Mouse (Mus musculus) neural tube, embryonic 12.5 days (tissue): ENCODE results near the gene 1700013G24Rik. TPM values are rescaled to one million over a fixed set of nuclear protein-coding genes. Genes with fewer than 3 reads are reported as not detected.

ENCODE experiments used
- ATAC-seq: fragments of 200-750 bp; cut with Nextera tagmentation; 2 replicates; pipeline ENCODE4 v1.8.0; 2017; ENCODE audit warnings: low read depth, mild to moderate bottlenecking, moderate TSS enrichment, moderate library complexity; ENCODE audit not compliant: low FRiP score
- H3K27ac ChIP-seq: fragments of 300-500 bp; sonication (generic); 2 replicates; pipeline ENCODE4 v1.5.1; 2016
- H3K27me3 ChIP-seq: fragments of 300-500 bp; sonication (generic); replicated peaks from 2 replicates; pipeline ENCODE4 v1.6.1; 2016; ENCODE audit warnings: mild to moderate bottlenecking
- H3K36me3 ChIP-seq: fragments of 300-500 bp; sonication (generic); 2 replicates; pipeline ENCODE4 v1.6.1; 2016; ENCODE audit warnings: mild to moderate bottlenecking
- H3K4me1 ChIP-seq: fragments of 300-500 bp; sonication (generic); 2 replicates; pipeline ENCODE4 v1.6.1; 2016
- H3K4me2 ChIP-seq: fragments of 300-500 bp; sonication (generic); replicated peaks from 2 replicates; pipeline ENCODE4 v1.6.1; 2016; ENCODE audit warnings: mild to moderate bottlenecking
- H3K4me3 ChIP-seq: fragments of 300-500 bp; sonication (generic); 2 replicates; pipeline ENCODE4 v1.5.1; 2016
- H3K9ac ChIP-seq: fragments of 300-500 bp; sonication (generic); 2 replicates; pipeline ENCODE4 v1.6.1; 2016; ENCODE audit warnings: mild to moderate bottlenecking
- H3K9me3 ChIP-seq: fragments of 300-500 bp; sonication (generic); 2 replicates; pipeline ENCODE4 v1.6.1; 2016; ENCODE audit warnings: mild to moderate bottlenecking
- WGBS: fragments of 180-500 bp; shearing (Covaris S2); methylation state at CpG from one replicate; pipeline ENCODE4 v1.1.7; 2016; 5-methylcytosine and 5-hydroxymethylcytosine counted together
- polyA plus RNA-seq: library from polyadenylated mRNA; unstranded; fragments of >200 nt; fragmentation: Nextera tagmentation; extraction: Ambion mirVana; gene quantifications from 2 replicates; pipeline ENCODE4 v1.2.1, GENCODE M21; 2016

1700013G24Rik gene
- polyA plus RNA-seq, 1 experiment from 2014 or later, result not detected

DNA sequence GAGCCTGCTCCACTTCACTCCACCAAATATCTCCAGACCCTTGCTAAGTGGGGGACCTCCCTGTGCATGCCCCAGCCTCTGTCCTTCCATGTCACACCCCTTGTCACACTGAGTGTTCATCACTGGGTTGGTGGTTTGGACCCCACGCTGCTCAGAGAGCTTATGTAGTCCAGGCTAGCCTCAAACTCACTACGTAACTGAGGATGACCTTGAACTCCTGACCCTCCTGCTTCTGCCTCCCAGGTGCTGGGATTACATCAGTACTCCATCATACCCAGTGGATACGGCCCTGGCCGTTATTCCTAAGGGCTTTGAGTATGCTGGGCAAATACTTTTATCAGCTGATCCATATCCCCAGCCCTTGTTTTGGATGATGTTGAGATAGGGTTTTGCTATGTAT lies 40.1 kb downstream of the 1700013G24Rik start:
- Histone ChIP-seq H3K4me3 (no peak overlapping the region), H3K4me1 (peaks cover 30% of the 10 kb centered on the region), H3K4me2 (no peak overlapping the region), H3K27me3 (no peaks in the 10 kb centered on the region), H3K9ac (no peak overlapping the region), H3K36me3 (no peaks in the 10 kb centered on the region), H3K9me3 (no peaks in the 10 kb centered on the region), H3K27ac (no peak overlapping the region)
- 95% methylated on average over 4 of the region's 4 CpGs for WGBS
- no peak for ATAC-seq

DNA sequence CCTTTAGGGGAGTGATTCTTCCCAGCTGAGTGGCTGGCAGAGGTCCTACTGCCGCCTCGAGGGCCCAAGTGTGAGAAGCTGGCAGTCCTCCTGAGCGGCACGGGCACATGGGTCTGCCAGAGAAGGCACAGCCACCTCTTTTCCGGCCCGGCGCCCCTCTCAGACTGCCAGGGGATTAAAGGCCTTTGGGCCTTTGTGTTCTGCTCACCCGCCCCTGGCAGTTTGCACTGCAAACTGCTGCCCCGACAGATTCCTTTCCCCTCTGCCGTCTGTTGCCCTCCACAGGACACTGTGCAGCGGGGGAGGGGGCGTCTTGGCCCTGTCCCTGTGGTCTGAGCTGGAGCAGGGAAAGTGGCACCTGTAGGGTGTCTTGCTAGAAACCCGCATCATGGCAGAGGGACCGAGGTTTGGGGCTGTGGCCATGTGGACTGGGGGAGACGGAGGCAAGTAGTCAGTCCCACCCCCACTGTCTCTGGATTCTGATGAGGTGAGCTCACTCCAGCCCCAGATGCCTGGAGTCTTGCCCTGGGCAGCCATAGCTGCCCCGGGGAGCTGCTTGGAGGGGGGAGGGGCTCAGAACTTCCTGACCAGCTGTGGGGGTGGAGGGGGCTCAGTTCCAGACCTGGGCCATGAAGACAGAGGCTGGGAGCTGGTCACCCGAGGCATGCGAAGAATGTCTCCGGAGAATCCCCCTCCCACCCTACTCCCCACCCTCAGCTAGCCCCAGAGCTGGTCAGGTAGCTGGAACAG lies 41.8 kb downstream of the 1700013G24Rik start:
- no peak overlapping the region for H3K9ac ChIP-seq
- H3K9me3 ChIP-seq, result no peaks in the 10 kb centered on the region
- H3K27ac ChIP-seq, result 0 out of 2 replicates have a peak overlapping the region, but pooled peaks have one; percentile 26
- 0 out of 2 replicates have a peak overlapping the region, but pooled peaks have one; percentile 7 for H3K4me2 ChIP-seq
- H3K4me3 ChIP-seq, result no peak overlapping the region
- no peaks in the 10 kb centered on the region for H3K36me3 ChIP-seq
- 0 out of 2 replicates have a peak, but pooled peaks have one; percentile 25 for ATAC-seq
- H3K27me3 ChIP-seq, result no peaks in the 10 kb centered on the region
- peaks cover 19% of the 10 kb centered on the region for H3K4me1 ChIP-seq
- WGBS, result 12% methylated on average over 19 of the region's 19 CpGs

DNA sequence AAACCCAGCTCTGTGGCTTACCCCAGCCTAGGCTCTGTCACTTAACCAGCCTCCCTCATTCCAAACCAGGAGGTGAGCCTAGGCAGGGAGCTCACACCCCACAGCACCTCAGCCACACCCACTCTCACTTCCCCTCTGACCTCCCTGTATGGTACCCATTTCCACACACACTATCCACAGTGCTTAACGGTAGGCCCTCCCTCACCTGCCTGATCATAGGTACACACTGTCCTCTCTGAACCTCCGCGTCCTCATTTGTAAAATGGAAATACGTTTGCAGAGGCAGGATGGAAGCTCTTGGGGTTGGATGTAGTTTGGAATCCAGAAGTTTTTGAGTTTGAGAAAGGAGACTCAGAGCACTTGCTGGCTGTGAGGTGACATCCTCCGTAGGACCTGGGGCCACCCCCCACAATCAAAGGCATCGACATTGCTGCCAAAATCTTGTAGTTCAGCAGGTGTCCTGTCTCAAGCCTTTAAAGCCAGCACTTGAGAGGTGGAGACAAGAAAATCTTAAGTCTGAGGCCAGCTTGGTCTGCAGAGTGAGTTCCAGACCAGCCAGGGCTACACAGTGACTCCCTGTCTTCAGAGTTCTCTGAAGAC lies 42.5 kb downstream of the 1700013G24Rik start:
- H3K4me3 ChIP-seq, result no peak overlapping the region
- H3K9ac ChIP-seq, result no peak overlapping the region
- peaks cover 19% of the 10 kb centered on the region for H3K4me1 ChIP-seq
- no peaks in the 10 kb centered on the region for H3K27me3 ChIP-seq
- 0 out of 2 replicates have a peak, but pooled peaks have one; percentile 33 for ATAC-seq
- 69% methylated on average over 6 of the region's 6 CpGs for WGBS
- H3K36me3 ChIP-seq, result no peaks in the 10 kb centered on the region
- no peaks in the 10 kb centered on the region for H3K9me3 ChIP-seq
- H3K4me2 ChIP-seq, result no peak overlapping the region
- H3K27ac ChIP-seq, result 0 out of 2 replicates have a peak overlapping the region, but pooled peaks have one; percentile 26

DNA sequence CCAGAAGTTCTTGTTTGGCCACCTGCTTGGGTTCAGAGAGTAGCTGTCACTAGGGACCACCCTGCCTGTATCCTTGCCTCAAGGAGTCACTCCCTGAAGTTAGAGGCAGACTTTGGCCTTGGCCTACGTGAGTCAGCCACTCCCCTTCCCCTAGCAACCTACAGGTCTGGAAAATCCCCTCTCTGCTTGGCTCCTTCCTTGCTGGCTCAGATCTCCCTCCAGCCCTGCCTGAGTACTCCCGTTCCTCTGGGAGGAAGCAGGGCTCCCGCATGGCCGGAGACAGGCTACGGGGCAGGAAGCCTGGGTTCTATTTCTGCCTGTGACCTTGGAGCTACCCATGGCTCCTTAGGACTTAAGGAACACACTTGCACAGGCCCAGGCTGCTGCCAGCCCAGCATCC lies 44.3 kb downstream of the 1700013G24Rik start:
- Histone ChIP-seq H3K9me3 (no peaks in the 10 kb centered on the region), H3K4me3 (no peak overlapping the region), H3K27me3 (no peaks in the 10 kb centered on the region), H3K9ac (no peak overlapping the region), H3K4me1 (peaks cover 19% of the 10 kb centered on the region), H3K27ac (no peak overlapping the region), H3K36me3 (no peaks in the 10 kb centered on the region), H3K4me2 (no peak overlapping the region)
- 76% methylated on average over 5 of the region's 5 CpGs for WGBS
- no peak for ATAC-seq

DNA sequence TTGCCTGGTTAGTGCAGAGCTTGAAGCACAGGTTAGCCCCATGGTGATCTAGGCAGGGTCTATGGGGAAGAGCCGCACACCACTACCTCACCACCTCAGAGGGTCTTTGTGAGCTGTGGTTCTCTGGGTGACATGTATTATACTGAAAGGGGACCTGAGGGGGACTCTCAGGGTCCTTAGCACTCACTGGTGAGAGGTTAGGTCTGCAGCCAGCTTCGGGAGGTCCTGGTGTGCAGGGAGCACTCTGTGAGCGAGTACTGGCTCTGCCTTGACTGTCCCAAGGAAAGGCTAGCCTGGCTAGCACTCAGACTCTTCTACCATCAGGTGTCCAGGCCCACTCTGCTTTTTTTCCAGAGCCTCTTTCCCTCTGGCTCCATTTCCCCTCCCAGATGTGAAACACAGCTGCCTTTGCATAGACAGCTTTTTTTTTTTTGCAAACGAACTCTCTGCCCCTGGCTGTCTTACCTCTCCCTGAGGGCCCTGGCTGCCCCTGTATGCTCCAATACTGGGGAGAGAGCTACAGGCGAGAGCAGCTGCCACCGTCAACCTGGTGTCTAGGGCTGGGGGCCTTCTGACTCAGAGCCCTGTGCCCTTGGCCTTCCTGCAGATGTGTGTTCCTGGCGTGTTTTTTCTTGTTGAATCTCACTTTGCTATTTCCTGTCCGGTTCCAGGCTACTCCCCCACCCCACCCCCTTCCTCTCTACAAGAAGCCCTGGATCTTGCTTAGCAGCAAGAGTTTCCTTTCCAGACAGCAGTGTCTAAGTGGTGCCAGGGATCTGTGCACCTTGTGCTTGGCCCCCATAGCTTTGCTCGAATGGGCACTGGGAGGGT lies 45.0 kb downstream of the 1700013G24Rik start:
- WGBS, result 61% methylated on average over 9 of the region's 9 CpGs
- Histone ChIP-seq H3K27ac (peak overlapping the region; percentile 12; the same call in 1 of the 2 replicates), H3K4me2 (no peak overlapping the region), H3K27me3 (no peaks in the 10 kb centered on the region), H3K9me3 (no peaks in the 10 kb centered on the region), H3K4me3 (no peak overlapping the region), H3K9ac (no peak overlapping the region), H3K36me3 (no peaks in the 10 kb centered on the region; the same call in 1 of the 2 replicates), H3K4me1 (peaks cover 19% of the 10 kb centered on the region)
- ATAC-seq, result no peak

DNA sequence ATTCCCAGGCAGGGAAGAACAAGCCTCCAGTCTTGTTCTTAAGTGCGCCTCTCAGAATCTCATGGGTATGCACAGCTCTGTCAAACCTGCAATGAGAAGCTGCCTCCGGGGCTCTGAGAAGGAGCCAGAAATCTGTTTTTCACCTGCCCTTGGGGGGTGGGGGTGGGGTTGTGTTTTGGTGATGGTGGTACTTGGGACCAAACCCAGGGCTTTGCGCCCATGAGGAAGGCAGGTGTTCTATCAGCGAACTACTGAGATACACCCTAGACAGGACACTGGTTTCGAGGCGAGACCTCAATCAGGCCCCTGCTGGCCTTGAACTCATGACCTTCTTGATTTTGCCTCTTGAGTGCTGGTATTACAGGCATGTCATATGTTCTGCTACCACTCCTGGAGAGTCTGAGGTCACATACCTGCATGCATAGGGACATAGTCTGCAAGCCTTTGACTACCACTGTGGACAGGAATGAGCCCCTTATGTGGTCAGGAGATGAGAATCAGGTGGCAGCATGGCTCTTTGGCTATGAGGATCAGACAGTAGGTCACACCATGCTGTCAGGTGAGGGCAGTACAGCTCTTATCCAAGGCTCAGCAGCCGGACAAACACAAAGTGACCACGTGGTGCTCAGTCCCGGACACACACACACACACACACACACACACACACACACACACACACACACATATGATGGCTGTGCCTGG lies 45.9 kb downstream of the 1700013G24Rik start:
- no peak overlapping the region for H3K4me3 ChIP-seq
- H3K36me3 ChIP-seq, result no peaks in the 10 kb centered on the region; the same call in 1 of the 2 replicates
- peaks cover 19% of the 10 kb centered on the region for H3K4me1 ChIP-seq
- H3K4me2 ChIP-seq, result no peak overlapping the region
- no peak overlapping the region for H3K9ac ChIP-seq
- H3K9me3 ChIP-seq, result no peaks in the 10 kb centered on the region
- H3K27me3 ChIP-seq, result no peaks in the 10 kb centered on the region
- no peak overlapping the region for H3K27ac ChIP-seq
- WGBS, result 94% methylated on average over 9 of the region's 9 CpGs
- no peak for ATAC-seq

DNA sequence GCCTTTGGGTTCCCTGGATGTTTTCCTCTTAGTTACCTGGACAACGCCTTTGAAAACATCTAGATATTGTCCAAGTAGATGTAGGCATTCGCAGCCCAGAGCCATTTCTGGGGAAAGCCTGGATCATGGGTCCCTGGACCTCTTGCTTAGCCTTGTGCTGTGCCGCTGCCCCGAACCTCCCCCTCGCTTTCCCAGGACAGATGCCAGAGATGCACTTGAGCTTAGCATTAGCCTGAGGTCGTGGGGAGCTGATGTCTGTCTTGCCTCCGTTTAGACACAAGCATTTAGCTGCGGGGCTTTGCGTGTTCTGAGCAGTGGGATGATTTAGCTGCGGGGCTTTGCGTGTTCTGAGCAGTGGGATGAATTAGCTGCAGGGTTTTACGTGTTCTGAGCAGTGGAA lies 47.1 kb downstream of the 1700013G24Rik start:
- no peaks in the 10 kb centered on the region for H3K27me3 ChIP-seq
- H3K36me3 ChIP-seq, result no peaks in the 10 kb centered on the region; the same call in 1 of the 2 replicates
- H3K4me1 ChIP-seq, result peaks cover 9% of the 10 kb centered on the region
- H3K9me3 ChIP-seq, result no peaks in the 10 kb centered on the region
- H3K27ac ChIP-seq, result no peak overlapping the region
- H3K4me2 ChIP-seq, result no peak overlapping the region
- ATAC-seq, result no peak
- 82% methylated on average over 12 of the region's 12 CpGs for WGBS
- H3K9ac ChIP-seq, result no peak overlapping the region
- H3K4me3 ChIP-seq, result no peak overlapping the region

DNA sequence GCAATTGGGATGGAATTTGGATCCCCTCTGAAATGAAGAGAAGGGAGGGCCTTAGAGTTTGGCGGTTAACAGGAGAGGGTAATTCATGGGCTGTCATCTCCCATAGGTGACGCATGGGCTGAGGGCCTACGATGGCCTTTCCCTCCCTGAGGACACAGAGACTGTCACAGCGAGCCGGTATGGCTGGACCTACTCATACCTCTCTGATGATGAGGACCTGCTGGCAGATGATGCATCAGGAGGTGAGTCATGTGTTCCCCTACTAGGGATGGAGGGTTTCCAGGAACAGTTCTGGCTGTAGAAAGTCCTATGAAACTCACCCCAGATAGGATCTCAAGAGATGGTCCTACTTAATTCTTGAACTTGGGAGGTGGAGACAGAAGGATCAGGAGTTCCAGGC lies 47.9 kb downstream of the 1700013G24Rik start:
- Histone ChIP-seq H3K36me3 (no peaks in the 10 kb centered on the region; the same call in 1 of the 2 replicates), H3K27me3 (no peaks in the 10 kb centered on the region), H3K9me3 (no peaks in the 10 kb centered on the region), H3K4me1 (peaks cover 6% of the 10 kb centered on the region; the same call in 1 of the 2 replicates), H3K9ac (no peak overlapping the region), H3K4me2 (no peak overlapping the region), H3K4me3 (no peak overlapping the region), H3K27ac (no peak overlapping the region)
- no peak for ATAC-seq
- 97% methylated on average over 5 of the region's 5 CpGs for WGBS

DNA sequence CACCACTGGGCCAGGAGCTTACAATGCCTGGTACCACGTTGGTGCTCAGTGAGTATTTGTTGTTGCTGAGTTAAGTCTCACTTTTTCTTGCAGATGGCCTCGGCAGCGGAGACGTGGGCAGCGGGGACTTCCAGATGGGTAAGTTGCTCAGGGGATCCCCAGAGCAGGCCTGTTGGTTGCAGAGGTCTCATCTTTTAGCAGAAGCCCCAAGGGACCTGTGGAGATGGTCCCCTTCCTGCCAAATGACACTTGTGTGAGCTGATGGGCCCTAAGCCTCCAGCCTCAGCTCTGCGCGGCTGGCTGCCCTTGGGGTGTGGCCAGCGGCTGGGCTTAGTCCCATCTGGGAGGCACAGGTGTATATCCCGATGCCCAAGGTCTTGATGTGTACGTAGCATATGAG lies 49.1 kb downstream of the 1700013G24Rik start:
- Histone ChIP-seq H3K36me3 (no peaks in the 10 kb centered on the region; the same call in 1 of the 2 replicates), H3K27me3 (no peaks in the 10 kb centered on the region), H3K9ac (no peak overlapping the region), H3K27ac (no peak overlapping the region), H3K4me1 (peaks cover 6% of the 10 kb centered on the region; the same call in 1 of the 2 replicates), H3K4me2 (no peak overlapping the region), H3K9me3 (no peaks in the 10 kb centered on the region), H3K4me3 (no peak overlapping the region)
- WGBS, result 93% methylated on average over 10 of the region's 10 CpGs
- no peak for ATAC-seq

DNA sequence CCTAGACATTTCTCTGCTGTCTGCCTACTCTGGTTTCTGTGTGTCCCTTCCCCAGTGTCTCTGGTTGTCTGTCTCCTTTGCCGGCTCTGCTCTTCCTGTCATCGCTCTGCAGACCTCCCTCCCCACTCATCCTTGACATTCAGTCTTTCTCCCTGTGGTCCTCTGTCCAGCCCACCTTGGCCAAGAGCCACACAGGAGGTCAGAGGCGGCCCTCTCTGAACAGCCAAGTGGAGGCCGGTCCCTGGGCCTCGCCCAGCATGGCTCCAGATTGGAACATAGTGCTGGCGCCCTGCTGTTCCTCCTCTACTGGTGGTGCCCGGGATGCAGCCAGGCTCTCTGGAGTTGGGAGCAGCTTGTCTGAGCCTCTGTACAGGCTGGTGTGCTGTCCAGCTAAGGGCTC lies 49.7 kb downstream of the 1700013G24Rik start:
- Histone ChIP-seq H3K4me2 (no peak overlapping the region), H3K27ac (no peak overlapping the region), H3K9ac (0 out of 2 replicates have a peak overlapping the region, but pooled peaks have one; percentile 5), H3K4me1 (peaks cover 3% of the 10 kb centered on the region; the same call in 1 of the 2 replicates), H3K9me3 (no peaks in the 10 kb centered on the region), H3K27me3 (no peaks in the 10 kb centered on the region), H3K36me3 (no peaks in the 10 kb centered on the region; the same call in 1 of the 2 replicates), H3K4me3 (no peak overlapping the region)
- WGBS, result 88% methylated on average over 7 of the region's 7 CpGs
- no peak for ATAC-seq

DNA sequence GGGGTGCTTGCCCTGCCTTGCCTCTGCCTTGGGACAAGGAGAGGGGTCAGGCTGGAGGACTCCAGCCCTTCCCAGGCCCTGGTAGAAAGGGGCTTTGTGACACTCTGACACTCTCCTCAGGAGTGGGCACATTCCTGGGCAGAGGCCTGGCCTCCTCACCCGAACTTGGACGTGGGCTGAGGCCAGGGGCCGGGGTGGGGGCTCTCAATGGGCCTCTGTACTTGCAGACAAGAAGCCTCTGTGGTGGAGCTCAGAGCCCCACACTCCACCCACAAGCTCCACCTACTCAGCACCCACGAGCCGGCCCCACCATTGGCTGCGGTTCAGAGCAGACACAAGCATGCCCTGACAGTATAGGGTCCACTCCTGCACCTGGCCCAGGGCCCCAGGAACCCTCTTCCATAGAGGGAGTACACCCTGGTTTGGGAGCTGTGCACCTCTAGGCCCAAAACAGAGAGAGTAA lies 50.5 kb downstream of the 1700013G24Rik start:
- H3K36me3 ChIP-seq, result no peaks in the 10 kb centered on the region; the same call in 1 of the 2 replicates
- H3K9me3 ChIP-seq, result no peaks in the 10 kb centered on the region
- H3K4me2 ChIP-seq, result no peak overlapping the region
- no peak for ATAC-seq
- H3K4me1 ChIP-seq, result 0 out of 2 replicates have a peak, but pooled peaks cover 2% of the 10 kb centered on the region
- H3K9ac ChIP-seq, result no peak overlapping the region
- no peak overlapping the region for H3K4me3 ChIP-seq
- no peaks in the 10 kb centered on the region for H3K27me3 ChIP-seq
- no peak overlapping the region for H3K27ac ChIP-seq
- WGBS, result 86% methylated on average over 6 of the region's 6 CpGs
